Mouse (Mus musculus): ENCODE results near the gene Tmtc2. TPM values are rescaled to one million over a fixed set of nuclear protein-coding genes. Genes with fewer than 3 reads are reported as not detected.

Tmtc2 gene
- polyA plus RNA-seq, 1 experiment from 2014 or later: 5.4 TPM

DNA sequence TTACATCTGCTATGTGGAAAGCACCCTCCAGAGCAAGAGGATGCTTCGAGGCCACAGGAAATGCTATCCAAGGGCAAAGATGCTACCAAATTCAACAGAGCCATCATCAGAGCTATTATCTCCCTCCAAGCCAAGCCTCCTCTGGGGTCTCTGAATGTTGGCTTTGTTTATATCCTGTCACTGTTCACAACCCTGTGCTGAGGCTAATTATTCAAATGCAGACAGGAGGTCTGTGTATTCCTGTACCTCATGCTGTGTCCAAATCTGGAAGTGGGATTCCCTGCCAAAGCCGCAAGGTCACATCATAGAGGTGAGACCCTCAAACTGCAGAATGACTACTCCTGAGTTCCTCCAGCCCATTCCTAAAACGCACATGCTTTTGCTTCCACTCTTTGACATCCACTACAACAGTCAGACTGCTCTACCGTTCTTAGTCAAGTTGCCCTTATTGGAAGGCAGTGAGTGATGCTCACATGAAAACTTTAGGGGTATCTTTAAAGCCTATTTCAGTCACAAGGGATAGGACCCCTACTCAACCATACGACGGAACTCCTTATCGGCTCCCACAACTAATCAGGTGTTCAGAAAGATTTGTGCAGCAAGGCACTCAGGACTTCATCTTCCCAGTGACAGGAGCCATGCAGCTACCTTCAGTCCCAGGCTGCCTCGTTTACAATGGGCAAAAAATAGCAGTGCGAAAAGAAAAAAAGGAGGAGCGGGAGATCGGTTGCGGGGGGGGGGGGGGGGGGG lies 64.9 kb downstream of the Tmtc2 start:
- Histone ChIP-seq H3K9me3 (ENCODE audit: control insufficient read depth, low read length) (no peaks in the 10 kb centered on the region), H3K27ac (ENCODE audit: low read length) (no peak overlapping the region), H3K4me2 (ENCODE audit: low read depth, low read length) (no peak overlapping the region), H3K9ac (ENCODE audit: low read depth, low read length) (no peak overlapping the region), H3K27me3 (replicated peaks; ENCODE audit: control insufficient read depth, insufficient read depth, low read length) (no peaks in the 10 kb centered on the region), H3K4me1 (ENCODE audit: control insufficient read depth, insufficient read depth, low read length) (peaks cover 5% of the 10 kb centered on the region), H3K36me3 (ENCODE audit: control insufficient read depth, insufficient read depth, low read length) (no peaks in the 10 kb centered on the region; the same call in 1 of the 2 replicates), H3K4me3 (ENCODE audit: low read length) (no peak overlapping the region)
- no peak for ATAC-seq
- WGBS: 49% methylated on average over 10 of the region's 12 CpGs

DNA sequence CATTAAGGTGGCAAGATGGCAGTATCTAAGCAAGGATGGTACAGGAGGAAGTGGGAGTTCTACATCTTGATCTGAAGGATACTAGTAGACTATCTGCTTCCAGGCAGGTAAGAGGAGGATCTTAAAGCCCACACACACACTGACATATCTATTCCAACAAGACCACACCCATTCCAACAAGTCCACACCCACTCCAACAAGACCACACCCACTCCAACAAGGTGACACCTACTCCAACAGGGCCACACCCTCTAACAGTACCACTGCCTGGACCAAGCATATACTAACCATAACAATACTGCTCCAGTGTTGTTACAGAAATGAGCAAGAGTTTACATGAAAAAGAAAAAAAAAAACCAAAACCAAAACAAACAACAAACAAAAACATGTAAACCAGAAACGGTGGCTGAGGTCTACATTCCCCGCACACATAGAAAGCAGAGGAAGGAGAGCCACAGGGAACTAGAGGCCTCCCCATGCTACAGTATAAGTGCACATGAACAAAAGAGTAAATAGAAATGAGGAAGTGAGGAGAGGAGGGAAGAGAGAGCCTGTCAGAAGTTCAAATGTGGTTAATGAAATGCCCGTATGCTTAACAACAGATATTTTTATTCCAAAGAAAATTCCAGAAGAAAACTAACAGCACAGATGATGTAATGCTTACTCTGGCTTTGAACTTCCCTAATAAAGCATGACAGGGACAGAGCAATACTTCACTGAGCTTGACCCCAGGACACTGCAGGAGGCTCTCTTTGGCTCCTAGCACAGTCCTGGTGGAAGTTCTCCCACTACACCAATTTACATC lies 66.1 kb downstream of the Tmtc2 start:
- Histone ChIP-seq H3K4me1 (ENCODE audit: control insufficient read depth, insufficient read depth, low read length) (peaks cover 5% of the 10 kb centered on the region), H3K9ac (ENCODE audit: low read depth, low read length) (no peak overlapping the region), H3K4me3 (ENCODE audit: low read length) (no peak overlapping the region), H3K27ac (ENCODE audit: low read length) (no peak overlapping the region), H3K36me3 (ENCODE audit: control insufficient read depth, insufficient read depth, low read length) (no peaks in the 10 kb centered on the region; the same call in 1 of the 2 replicates), H3K9me3 (ENCODE audit: control insufficient read depth, low read length) (no peaks in the 10 kb centered on the region), H3K4me2 (ENCODE audit: low read depth, low read length) (no peak overlapping the region), H3K27me3 (replicated peaks; ENCODE audit: control insufficient read depth, insufficient read depth, low read length) (no peaks in the 10 kb centered on the region)
- WGBS: 72% methylated on average over 3 of the region's 3 CpGs
- peak; percentile 65 for ATAC-seq

DNA sequence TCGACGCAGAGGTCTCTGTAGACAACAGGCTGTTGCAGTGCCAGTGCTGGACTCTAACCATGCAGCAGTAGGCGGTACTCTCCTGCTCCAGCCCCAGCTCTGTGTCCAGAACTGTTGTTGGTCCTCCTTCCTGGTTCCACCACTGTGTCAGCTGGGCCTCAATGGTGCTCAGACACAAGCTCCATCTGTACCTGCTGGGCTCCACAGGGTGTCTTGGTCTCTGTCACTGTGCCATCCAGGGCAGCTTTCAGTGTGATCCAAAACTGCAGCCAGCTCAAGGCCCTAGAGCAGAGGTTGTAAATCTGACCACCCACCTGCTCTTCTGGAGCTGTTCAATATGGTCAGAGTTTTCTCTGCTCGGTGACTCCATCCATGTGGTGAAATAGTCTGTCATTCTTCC lies 68.2 kb downstream of the Tmtc2 start:
- no peak overlapping the region for H3K27ac ChIP-seq (ENCODE audit: low read length)
- H3K4me3 ChIP-seq (ENCODE audit: low read length): no peak overlapping the region
- no peak for ATAC-seq
- H3K9ac ChIP-seq (ENCODE audit: low read depth, low read length): no peak overlapping the region
- H3K36me3 ChIP-seq (ENCODE audit: control insufficient read depth, insufficient read depth, low read length): no peaks in the 10 kb centered on the region; the same call in 1 of the 2 replicates
- no peak overlapping the region for H3K4me2 ChIP-seq (ENCODE audit: low read depth, low read length)
- H3K9me3 ChIP-seq (ENCODE audit: control insufficient read depth, low read length): no peaks in the 10 kb centered on the region
- peaks cover 5% of the 10 kb centered on the region for H3K4me1 ChIP-seq (ENCODE audit: control insufficient read depth, insufficient read depth, low read length)
- 90% methylated on average over 4 of the region's 4 CpGs for WGBS
- H3K27me3 ChIP-seq (replicated peaks; ENCODE audit: control insufficient read depth, insufficient read depth, low read length): no peaks in the 10 kb centered on the region

DNA sequence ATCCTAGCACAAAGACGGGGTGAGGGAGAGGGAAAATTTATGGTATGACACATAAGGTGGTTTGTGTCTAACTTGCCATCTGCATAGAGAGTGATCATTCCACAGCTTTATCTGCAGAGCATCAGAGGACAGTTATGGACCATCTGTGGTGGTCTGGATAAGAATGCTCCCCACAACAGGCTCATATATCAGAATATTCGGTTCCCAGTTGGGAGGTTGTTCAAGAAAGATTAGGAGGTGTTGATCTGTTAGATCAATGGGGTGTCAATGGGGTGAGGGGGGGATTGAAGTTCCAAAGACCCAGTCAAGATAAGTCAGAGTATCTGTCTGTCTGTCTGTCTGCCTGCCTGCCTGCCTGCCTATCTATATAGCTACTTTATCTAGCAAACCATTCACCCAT lies 69.8 kb downstream of the Tmtc2 start:
- no peak overlapping the region for H3K4me3 ChIP-seq (ENCODE audit: low read length)
- H3K27ac ChIP-seq (ENCODE audit: low read length): no peak overlapping the region
- H3K4me2 ChIP-seq (ENCODE audit: low read depth, low read length): no peak overlapping the region
- ATAC-seq: no peak
- H3K9ac ChIP-seq (ENCODE audit: low read depth, low read length): no peak overlapping the region
- no peaks in the 10 kb centered on the region for H3K4me1 ChIP-seq (ENCODE audit: control insufficient read depth, insufficient read depth, low read length)
- H3K27me3 ChIP-seq (replicated peaks; ENCODE audit: control insufficient read depth, insufficient read depth, low read length): no peaks in the 10 kb centered on the region
- no peaks in the 10 kb centered on the region; the same call in 1 of the 2 replicates for H3K36me3 ChIP-seq (ENCODE audit: control insufficient read depth, insufficient read depth, low read length)
- WGBS: 77% methylated on average over 2 of the region's 2 CpGs
- no peaks in the 10 kb centered on the region for H3K9me3 ChIP-seq (ENCODE audit: control insufficient read depth, low read length)

DNA sequence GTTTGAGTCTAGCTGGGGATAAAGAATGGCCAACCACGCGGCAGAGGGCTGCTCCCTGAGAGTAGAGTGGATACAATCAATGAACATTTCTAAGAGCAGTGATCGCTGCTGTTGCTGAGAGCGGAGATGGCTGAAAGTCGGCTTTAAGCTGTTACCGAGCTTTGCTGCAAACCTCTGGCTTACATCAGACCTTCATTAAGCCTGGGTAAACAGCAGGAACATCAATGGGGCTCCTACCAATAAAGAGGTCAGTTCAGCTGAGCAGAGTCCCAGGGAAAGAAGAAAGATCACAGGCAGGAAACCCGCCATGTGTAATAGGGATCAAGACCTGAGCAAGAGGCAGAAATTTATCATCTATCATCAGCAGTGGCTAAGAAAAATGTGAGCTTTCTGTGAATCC lies 72.5 kb downstream of the Tmtc2 start:
- no peak overlapping the region for H3K27ac ChIP-seq (ENCODE audit: low read length)
- 42% methylated on average over 7 of the region's 7 CpGs for WGBS
- ATAC-seq: no peak
- H3K27me3 ChIP-seq (replicated peaks; ENCODE audit: control insufficient read depth, insufficient read depth, low read length): no peaks in the 10 kb centered on the region
- H3K9ac ChIP-seq (ENCODE audit: low read depth, low read length): no peak overlapping the region
- no peak overlapping the region for H3K4me3 ChIP-seq (ENCODE audit: low read length)
- no peak overlapping the region for H3K4me2 ChIP-seq (ENCODE audit: low read depth, low read length)
- H3K4me1 ChIP-seq (ENCODE audit: control insufficient read depth, insufficient read depth, low read length): no peaks in the 10 kb centered on the region
- H3K9me3 ChIP-seq (ENCODE audit: control insufficient read depth, low read length): no peaks in the 10 kb centered on the region
- H3K36me3 ChIP-seq (ENCODE audit: control insufficient read depth, insufficient read depth, low read length): no peaks in the 10 kb centered on the region; the same call in 1 of the 2 replicates

DNA sequence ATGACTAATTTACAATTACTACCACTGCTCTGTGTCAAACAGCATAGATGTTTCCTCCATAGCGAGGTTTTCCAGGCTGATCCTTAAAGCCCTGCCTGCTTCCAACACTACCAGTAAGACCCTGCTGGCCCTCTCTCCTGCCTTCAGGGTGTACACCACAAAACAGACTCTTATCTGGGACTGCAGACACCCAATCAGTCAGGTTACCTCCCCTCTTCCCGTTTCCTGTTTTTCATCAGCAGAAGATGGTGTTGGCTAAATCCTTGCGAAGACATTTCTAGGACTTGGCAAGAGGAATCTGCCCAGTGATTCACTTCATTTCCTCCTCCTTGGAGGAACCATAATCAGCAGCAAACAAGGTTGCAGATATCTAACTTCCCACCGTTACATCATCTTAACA lies 73.8 kb downstream of the Tmtc2 start:
- Histone ChIP-seq H3K4me3 (ENCODE audit: low read length) (no peak overlapping the region), H3K9me3 (ENCODE audit: control insufficient read depth, low read length) (no peaks in the 10 kb centered on the region), H3K4me2 (ENCODE audit: low read depth, low read length) (no peak overlapping the region), H3K27me3 (replicated peaks; ENCODE audit: control insufficient read depth, insufficient read depth, low read length) (no peaks in the 10 kb centered on the region), H3K36me3 (ENCODE audit: control insufficient read depth, insufficient read depth, low read length) (no peaks in the 10 kb centered on the region), H3K4me1 (ENCODE audit: control insufficient read depth, insufficient read depth, low read length) (0 out of 2 replicates have a peak, but pooled peaks cover 3% of the 10 kb centered on the region), H3K27ac (ENCODE audit: low read length) (no peak overlapping the region), H3K9ac (ENCODE audit: low read depth, low read length) (no peak overlapping the region)
- peak; percentile 74 for ATAC-seq
- WGBS: 57% methylated on average over 4 of the region's 4 CpGs

DNA sequence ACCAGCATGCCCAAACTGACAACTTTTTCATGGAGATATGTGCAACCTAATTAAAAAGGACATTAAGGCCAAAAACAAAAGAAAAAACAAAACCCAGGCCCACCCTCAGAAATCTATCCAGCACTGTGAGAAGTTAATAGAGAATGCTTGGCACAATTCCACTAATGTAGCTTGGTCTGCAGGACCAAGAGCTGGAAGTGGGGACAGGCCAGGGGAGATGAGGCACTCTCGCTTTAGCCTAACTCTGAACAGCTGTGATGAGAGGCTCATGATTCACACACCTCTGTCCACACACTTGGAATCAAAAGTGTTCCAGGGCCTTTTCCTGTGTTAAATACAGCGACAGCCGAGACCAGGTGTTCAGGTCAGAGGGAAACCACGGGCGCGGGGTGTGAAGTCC lies 79.0 kb downstream of the Tmtc2 start:
- Histone ChIP-seq H3K27me3 (replicated peaks; ENCODE audit: control insufficient read depth, insufficient read depth, low read length) (no peaks in the 10 kb centered on the region), H3K36me3 (ENCODE audit: control insufficient read depth, insufficient read depth, low read length) (no peaks in the 10 kb centered on the region), H3K4me3 (ENCODE audit: low read length) (no peak overlapping the region), H3K9ac (ENCODE audit: low read depth, low read length) (no peak overlapping the region), H3K9me3 (ENCODE audit: control insufficient read depth, low read length) (no peaks in the 10 kb centered on the region), H3K4me2 (ENCODE audit: low read depth, low read length) (no peak overlapping the region), H3K4me1 (ENCODE audit: control insufficient read depth, insufficient read depth, low read length) (peaks cover 11% of the 10 kb centered on the region; the same call in 1 of the 2 replicates), H3K27ac (ENCODE audit: low read length) (no peak overlapping the region)
- WGBS: 78% methylated on average over 6 of the region's 6 CpGs
- ATAC-seq: 0 out of 2 replicates have a peak, but pooled peaks have one; percentile 16

DNA sequence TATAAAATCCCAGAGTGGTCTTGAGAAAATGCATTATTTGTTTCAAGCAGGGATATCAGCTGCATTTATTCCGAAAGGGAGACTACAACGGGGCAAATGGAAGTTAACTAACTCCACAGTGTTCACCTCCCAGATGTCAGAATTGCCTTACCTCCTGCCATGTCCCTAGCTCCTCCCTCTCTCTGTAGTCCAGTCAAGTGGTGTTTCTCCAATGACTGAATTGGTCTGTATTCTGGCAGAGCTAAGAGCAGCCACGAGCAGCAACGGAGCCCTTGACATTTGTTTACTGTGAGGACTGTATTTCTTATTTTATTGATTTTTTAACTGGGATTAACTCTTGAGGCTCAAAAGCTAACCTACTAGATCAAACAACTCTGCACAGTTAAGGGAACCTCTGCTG lies 81.8 kb downstream of the Tmtc2 start:
- H3K4me1 ChIP-seq (ENCODE audit: control insufficient read depth, insufficient read depth, low read length): peaks cover 11% of the 10 kb centered on the region; the same call in 1 of the 2 replicates
- no peak overlapping the region for H3K4me3 ChIP-seq (ENCODE audit: low read length)
- no peak overlapping the region for H3K27ac ChIP-seq (ENCODE audit: low read length)
- H3K9ac ChIP-seq (ENCODE audit: low read depth, low read length): no peak overlapping the region
- no peak for ATAC-seq
- H3K27me3 ChIP-seq (replicated peaks; ENCODE audit: control insufficient read depth, insufficient read depth, low read length): no peaks in the 10 kb centered on the region
- no peak overlapping the region for H3K4me2 ChIP-seq (ENCODE audit: low read depth, low read length)
- H3K9me3 ChIP-seq (ENCODE audit: control insufficient read depth, low read length): no peaks in the 10 kb centered on the region
- no peaks in the 10 kb centered on the region for H3K36me3 ChIP-seq (ENCODE audit: control insufficient read depth, insufficient read depth, low read length)
- 40% methylated on average over 4 of the region's 4 CpGs for whole genome bisulfite sequencing

DNA sequence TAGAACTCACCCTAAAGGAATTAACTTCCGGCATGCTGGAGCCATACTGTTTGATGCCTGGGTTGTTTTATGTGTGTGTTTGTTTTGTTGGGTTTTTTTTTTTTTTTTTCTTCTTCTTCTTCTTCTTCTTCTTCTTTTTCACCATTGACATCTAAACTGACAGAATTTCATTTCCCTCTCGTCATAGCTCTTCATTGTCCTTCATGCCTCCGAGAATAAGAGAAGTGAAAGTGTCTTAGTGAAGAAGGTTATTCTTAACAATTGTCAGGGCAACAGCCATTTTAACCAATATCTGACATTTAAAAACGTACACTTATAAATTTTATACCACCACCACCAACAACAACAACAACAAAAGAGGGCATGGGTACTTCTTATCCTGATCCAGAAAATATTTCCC lies 83.5 kb downstream of the Tmtc2 start:
- H3K4me1 ChIP-seq (ENCODE audit: control insufficient read depth, insufficient read depth, low read length): peaks cover 11% of the 10 kb centered on the region; the same call in 1 of the 2 replicates
- no peak overlapping the region for H3K9ac ChIP-seq (ENCODE audit: low read depth, low read length)
- H3K36me3 ChIP-seq (ENCODE audit: control insufficient read depth, insufficient read depth, low read length): no peaks in the 10 kb centered on the region
- WGBS: 81% methylated on average over 4 of the region's 4 CpGs
- H3K4me3 ChIP-seq (ENCODE audit: low read length): no peak overlapping the region
- no peaks in the 10 kb centered on the region for H3K27me3 ChIP-seq (replicated peaks; ENCODE audit: control insufficient read depth, insufficient read depth, low read length)
- no peak for ATAC-seq
- no peak overlapping the region for H3K4me2 ChIP-seq (ENCODE audit: low read depth, low read length)
- H3K9me3 ChIP-seq (ENCODE audit: control insufficient read depth, low read length): no peaks in the 10 kb centered on the region
- H3K27ac ChIP-seq (ENCODE audit: low read length): no peak overlapping the region

Measured in intestine, embryonic 16.5 days (tissue).